Mouse (Mus musculus): ENCODE data around the gene Pced1a. TPM values are rescaled to one million over a fixed set of nuclear protein-coding genes. Genes with fewer than 3 reads are reported as not detected.

Pced1a gene
- polyA plus RNA-seq, 1 experiment from 2014 or later = 10.1 TPM

Other genes with a start within 250 kb of the Pced1a start
- 638 and 666 TPM in 2 replicates for gene Snrpb, start 245.3 kb downstream of the Pced1a start, polyA plus RNA-seq (2014; fragmentation: Nextera tagmentation; extraction: Ambion mirVana)
- gene Tmc2, start 229.5 kb downstream of the Pced1a start, polyA plus RNA-seq (2014; fragmentation: Nextera tagmentation; extraction: Ambion mirVana) = not detected in 2 replicates
- 334 and 362 TPM in 2 replicates for gene Nop56, start 150.3 kb downstream of the Pced1a start, polyA plus RNA-seq (2014; fragmentation: Nextera tagmentation; extraction: Ambion mirVana)
- 214 and 215 TPM in 2 replicates for gene Idh3b, start 140.2 kb downstream of the Pced1a start, polyA plus RNA-seq (2014; fragmentation: Nextera tagmentation; extraction: Ambion mirVana)
- gene Ebf4, start 129.5 kb downstream of the Pced1a start, polyA plus RNA-seq (2014; fragmentation: Nextera tagmentation; extraction: Ambion mirVana) = 2.9 and 3.6 TPM in 2 replicates
- gene Cpxm1, start 27.1 kb downstream of the Pced1a start, polyA plus RNA-seq (2014; fragmentation: Nextera tagmentation; extraction: Ambion mirVana) = 35.8 and 40.8 TPM in 2 replicates
- gene Gm28372, start 19.5 kb downstream of the Pced1a start, polyA plus RNA-seq (2014; fragmentation: Nextera tagmentation; extraction: Ambion mirVana) = not detected in 2 replicates
- gene 1700020A23Rik, start 19.4 kb downstream of the Pced1a start, polyA plus RNA-seq (2014; fragmentation: Nextera tagmentation; extraction: Ambion mirVana) = 0.52 TPM in 1 of 2 replicates, not detected in the other
- gene Tmem239, start 18.2 kb downstream of the Pced1a start, polyA plus RNA-seq (2014; fragmentation: Nextera tagmentation; extraction: Ambion mirVana) = not detected in 2 replicates
- 62.7 and 78.0 TPM in 2 replicates for gene Vps16, start 362 bp downstream of the Pced1a start, polyA plus RNA-seq (2014; fragmentation: Nextera tagmentation; extraction: Ambion mirVana)
- 95.1 and 98.6 TPM in 2 replicates for gene Ptpra, start 25.6 kb upstream of the Pced1a start, polyA plus RNA-seq (2014; fragmentation: Nextera tagmentation; extraction: Ambion mirVana)
- gene Mrps26, start 139.0 kb upstream of the Pced1a start, polyA plus RNA-seq (2014; fragmentation: Nextera tagmentation; extraction: Ambion mirVana) = 97.4 and 100 TPM in 2 replicates
- gene Oxt, start 151.5 kb upstream of the Pced1a start, polyA plus RNA-seq (2014; fragmentation: Nextera tagmentation; extraction: Ambion mirVana) = not detected in 2 replicates
- gene Avp, start 157.9 kb upstream of the Pced1a start, polyA plus RNA-seq (2014; fragmentation: Nextera tagmentation; extraction: Ambion mirVana) = not detected in 2 replicates
- 17.2 and 17.7 TPM in 2 replicates for gene Fastkd5, start 205.3 kb upstream of the Pced1a start, polyA plus RNA-seq (2014; fragmentation: Nextera tagmentation; extraction: Ambion mirVana)
- 15.9 and 17.2 TPM in 2 replicates for gene Ubox5, start 205.3 kb upstream of the Pced1a start, polyA plus RNA-seq (2014; fragmentation: Nextera tagmentation; extraction: Ambion mirVana)
- 4.0 and 5.2 TPM in 2 replicates for gene Lzts3, start 218.1 kb upstream of the Pced1a start, polyA plus RNA-seq (2014; fragmentation: Nextera tagmentation; extraction: Ambion mirVana)
- gene Ddrgk1, start 240.0 kb upstream of the Pced1a start, polyA plus RNA-seq (2014; fragmentation: Nextera tagmentation; extraction: Ambion mirVana) = 67.9 and 68.1 TPM in 2 replicates
- 86.7 and 95.7 TPM in 2 replicates for gene Itpa, start 242.9 kb upstream of the Pced1a start, polyA plus RNA-seq (2014; fragmentation: Nextera tagmentation; extraction: Ambion mirVana)